Mouse (Mus musculus) MEL (cell line): ENCODE results near the gene Fam78b. TPM values are rescaled to one million over a fixed set of nuclear protein-coding genes. Genes with fewer than 3 reads are reported as not detected.

Source experiments
- DNase-seq: peaks from one replicate; pipeline ENCODE4 v3.0.0; 2011; ENCODE audit warnings: low read depth, low spot score
- H3K27ac ChIP-seq: 2 replicates; pipeline ENCODE4 v1.5.1; 2012; ENCODE audit warnings: low read depth, mild to moderate bottlenecking, control low read depth, low read length, moderate library complexity; ENCODE audit not compliant: control insufficient read depth
- H3K27me3 ChIP-seq, 2 experiments: fragments of 150-350 bp in 1 of 2; sonication (generic) in 1 of 2; 2 replicates each; pipeline ENCODE4 v1.6.1; 2012; ENCODE audit warnings: low read length in 2 of 2, mild to moderate bottlenecking in 2 of 2, improper control_type of control experiment in 1 of 2, moderate library complexity in 1 of 2; ENCODE audit not compliant: insufficient read depth in 2 of 2, control insufficient read depth in 1 of 2
- H3K36me3 ChIP-seq, 2 experiments: 2 replicates each; pipeline ENCODE4 v1.6.1; 2012 to 2014; ENCODE audit warnings: low read length in 2 of 2, improper control_type of control experiment in 1 of 2, inconsistent platforms in 1 of 2, mild to moderate bottlenecking in 1 of 2; ENCODE audit not compliant: insufficient read depth in 2 of 2, control insufficient read depth in 1 of 2
- H3K4me1 ChIP-seq, 2 experiments: fragments of 150-350 bp in 1 of 2; sonication (generic) in 1 of 2; 2 replicates each; pipeline ENCODE4 v1.6.1; 2012; ENCODE audit warnings: low read length in 2 of 2, improper control_type of control experiment in 1 of 2, mild to moderate bottlenecking in 1 of 2; ENCODE audit not compliant: insufficient read depth in 2 of 2, control insufficient read depth in 1 of 2
- H3K4me3 ChIP-seq, 2 experiments: fragments of 150-350 bp in 1 of 2; sonication (generic) in 1 of 2; 2 replicates each; pipeline ENCODE4 v1.5.1; 2012; ENCODE audit warnings: low read depth in 2 of 2, low read length in 2 of 2, mild to moderate bottlenecking in 2 of 2, moderate library complexity in 2 of 2, control low read depth in 1 of 2, improper control_type of control experiment in 1 of 2; ENCODE audit not compliant: control insufficient read depth in 1 of 2, insufficient read depth in 1 of 2
- H3K79me2 ChIP-seq: 2 replicates; pipeline ENCODE4 v1.6.1; 2012; ENCODE audit warnings: mild to moderate bottlenecking, low read length, moderate library complexity; ENCODE audit not compliant: control insufficient read depth, poor library complexity, insufficient read depth
- H3K9ac ChIP-seq: 2 replicates; pipeline ENCODE4 v1.6.1; 2012; ENCODE audit warnings: low read depth, mild to moderate bottlenecking, control low read depth, low read length, moderate library complexity; ENCODE audit not compliant: control insufficient read depth, poor library complexity, severe bottlenecking
- H3K9me3 ChIP-seq: fragments of 150-350 bp; sonication (generic); replicated peaks from 2 replicates; pipeline ENCODE4 v1.6.1; 2012; ENCODE audit warnings: mild to moderate bottlenecking, low read length, improper control_type of control experiment, moderate library complexity; ENCODE audit not compliant: insufficient read depth
- BHLHE40 ChIP-seq: IDR thresholded peaks from 2 replicates; pipeline ENCODE4 v1.6.1; 2012; ENCODE audit warnings: low read depth, mild to moderate bottlenecking, inconsistent platforms, low read length, improper control_type of control experiment, borderline replicate concordance
- CHD1 ChIP-seq: IDR thresholded peaks from 2 replicates; pipeline ENCODE4 v1.6.1; 2012; ENCODE audit warnings: low read depth, mild to moderate bottlenecking, inconsistent platforms, low read length, improper control_type of control experiment
- CHD2 ChIP-seq: IDR thresholded peaks from 2 replicates; pipeline ENCODE4 v1.6.1; 2011; ENCODE audit warnings: low read length, improper control_type of control experiment
- ELF1 ChIP-seq: IDR thresholded peaks from 2 replicates; pipeline ENCODE4 v1.6.1; 2014; ENCODE audit warnings: low read depth, mild to moderate bottlenecking, inconsistent platforms, low read length, improper control_type of control experiment, moderate library complexity
- ETS1 ChIP-seq: IDR thresholded peaks from 2 replicates; pipeline ENCODE4 v1.6.1; 2012; ENCODE audit warnings: low read depth, mild to moderate bottlenecking, inconsistent platforms, low read length, improper control_type of control experiment, moderate library complexity
- GATA1 ChIP-seq: IDR thresholded peaks from 2 replicates; pipeline ENCODE4 v1.6.1; 2011; ENCODE audit warnings: low read depth, low read length, improper control_type of control experiment
- JUND ChIP-seq: IDR thresholded peaks from 2 replicates; pipeline ENCODE4 v1.6.1; 2011; ENCODE audit warnings: low read depth, mild to moderate bottlenecking, improper control_type of control experiment, low read length
- MAX ChIP-seq: IDR thresholded peaks from 2 replicates; pipeline ENCODE4 v1.6.1; 2011; ENCODE audit warnings: low read length, improper control_type of control experiment
- MEF2A ChIP-seq: IDR thresholded peaks from 2 replicates; pipeline ENCODE4 v1.6.1; 2014; ENCODE audit warnings: low read depth, mild to moderate bottlenecking, inconsistent platforms, low read length, improper control_type of control experiment; ENCODE audit not compliant: poor library complexity, insufficient replicate concordance, severe bottlenecking; ENCODE audit errors: extremely low read depth
- NELFE ChIP-seq: IDR thresholded peaks from 2 replicates; pipeline ENCODE4 v1.6.1; 2011; ENCODE audit warnings: low read depth, low read length, improper control_type of control experiment
- NRF1 ChIP-seq: IDR thresholded peaks from 2 replicates; pipeline ENCODE4 v1.6.1; 2014; ENCODE audit warnings: low read depth, mild to moderate bottlenecking, inconsistent platforms, low read length, improper control_type of control experiment, moderate library complexity; ENCODE audit not compliant: poor library complexity, insufficient read depth, severe bottlenecking
- POLR2A ChIP-seq, 2 experiments: IDR thresholded peaks; 2 replicates each; pipeline ENCODE4 v1.6.1; 2011 to 2012; ENCODE audit warnings: low read length in 2 of 2, mild to moderate bottlenecking in 2 of 2, control low read depth in 1 of 2, improper control_type of control experiment in 1 of 2, low read depth in 1 of 2, moderate library complexity in 1 of 2; ENCODE audit not compliant: control insufficient read depth in 1 of 2, insufficient read depth in 1 of 2, poor library complexity in 1 of 2
- POLR2AphosphoS2 ChIP-seq: IDR thresholded peaks from 2 replicates; pipeline ENCODE4 v1.6.1; 2011; ENCODE audit warnings: low read length, improper control_type of control experiment
- POLR2AphosphoS5 ChIP-seq: IDR thresholded peaks from 2 replicates; pipeline ENCODE4 v1.6.1; 2012; ENCODE audit warnings: low read depth, borderline replicate concordance, mild to moderate bottlenecking, inconsistent platforms, low read length, moderate library complexity, mixed read lengths
- RCOR1 ChIP-seq: IDR thresholded peaks from 2 replicates; pipeline ENCODE4 v1.6.1; 2012; ENCODE audit warnings: low read depth, mild to moderate bottlenecking, inconsistent platforms, low read length, improper control_type of control experiment
- SIN3A ChIP-seq: IDR thresholded peaks from 2 replicates; pipeline ENCODE4 v1.6.1; 2012; ENCODE audit warnings: low read length, improper control_type of control experiment, inconsistent platforms
- SMC3 ChIP-seq: IDR thresholded peaks from 2 replicates; pipeline ENCODE4 v1.6.1; 2011; ENCODE audit warnings: low read depth, low read length, improper control_type of control experiment
- TAL1 ChIP-seq: IDR thresholded peaks from 2 replicates; pipeline ENCODE4 v1.6.1; 2012; ENCODE audit warnings: mild to moderate bottlenecking, inconsistent platforms, low read length, moderate library complexity, mixed read lengths
- TBP ChIP-seq: IDR thresholded peaks from 2 replicates; pipeline ENCODE4 v1.8.0; 2011; ENCODE audit warnings: low read depth, low read length, improper control_type of control experiment
- TCF12 ChIP-seq: IDR thresholded peaks from 2 replicates; pipeline ENCODE4 v1.6.1; 2014; ENCODE audit warnings: low read depth, mild to moderate bottlenecking, inconsistent platforms, low read length, improper control_type of control experiment, moderate library complexity
- UBTF ChIP-seq: IDR thresholded peaks from 2 replicates; pipeline ENCODE4 v1.6.1; 2012; ENCODE audit warnings: low read depth, mild to moderate bottlenecking, inconsistent platforms, low read length, improper control_type of control experiment, moderate library complexity, borderline replicate concordance; ENCODE audit not compliant: insufficient read depth
- USF2 ChIP-seq, 2 experiments: IDR thresholded peaks; 2 replicates each; pipeline ENCODE4 v1.6.1; 2011 to 2012; ENCODE audit warnings: improper control_type of control experiment in 2 of 2, low read length in 2 of 2, borderline replicate concordance in 1 of 2, inconsistent platforms in 1 of 2, low read depth in 1 of 2, mild to moderate bottlenecking in 1 of 2; ENCODE audit not compliant: insufficient read depth in 1 of 2
- ZC3H11A ChIP-seq: IDR thresholded peaks from 2 replicates; pipeline ENCODE4 v1.6.1; 2012; ENCODE audit warnings: low read depth, mild to moderate bottlenecking, inconsistent platforms, low read length, improper control_type of control experiment
- ZMIZ1 ChIP-seq: IDR thresholded peaks from 2 replicates; pipeline ENCODE4 v1.6.1; 2012; ENCODE audit warnings: low read depth, mild to moderate bottlenecking, inconsistent platforms, low read length, improper control_type of control experiment, moderate library complexity
- polyA plus RNA-seq, 2 experiments: library from polyadenylated mRNA; stranded (reverse) in 1 of 2; unstranded in 1 of 2; fragments of >175 nt in 1 of 2; fragments of >200 nt in 1 of 2; gene quantifications; 2 replicates each; pipeline versions ENCODE4 v1.2.1 to v1.2.4; 2012; ENCODE audit warnings: low replicate concordance in 2 of 2, low read depth in 1 of 2; ENCODE audit not compliant: insufficient read length in 2 of 2, insufficient read depth in 1 of 2, missing spikeins in 1 of 2
- total RNA-seq: library from RNA; depleted of rRNA; stranded (reverse); fragments of 300-350 nt; gene quantifications from 2 replicates; pipeline ENCODE4 v1.2.3, GENCODE M21; 2012

Gene Fam78b
- total and polyA plus RNA-seq, 3 experiments, result not detected

DNA sequence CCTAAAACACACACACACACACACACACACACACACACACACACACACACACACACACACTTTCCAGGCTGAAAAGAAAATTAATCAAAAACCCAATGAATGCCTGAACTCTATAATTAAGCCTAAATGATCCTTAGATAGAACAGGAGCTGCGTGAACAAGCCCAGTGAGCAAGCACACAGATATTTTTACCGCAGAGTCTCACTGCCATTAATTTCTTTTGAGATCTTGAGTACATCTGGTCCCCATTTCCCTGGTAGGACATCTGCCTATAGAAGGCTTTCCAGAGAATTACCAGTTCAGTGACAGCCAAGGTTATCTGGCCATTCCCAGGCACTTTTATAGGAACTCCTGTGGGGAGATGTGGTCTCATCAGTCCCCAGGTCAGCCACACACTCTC is 82.0 kb downstream of the Fam78b start:
- no peaks in the 10 kb centered on the region for H3K27me3 ChIP-seq
- no peaks in the 10 kb centered on the region for H3K4me1 ChIP-seq
- no peaks in the 10 kb centered on the region for H3K36me3 ChIP-seq
- no peaks in the 10 kb centered on the region for H3K79me2 ChIP-seq
- H3K9ac ChIP-seq, result no peak overlapping the region
- H3K9me3 ChIP-seq, result no peaks in the 10 kb centered on the region
- TF ChIP-seq ELF1, result no peak
- no peak overlapping the region for H3K4me3 ChIP-seq
- no peak overlapping the region for H3K27ac ChIP-seq
- no peak for DNase-seq

DNA sequence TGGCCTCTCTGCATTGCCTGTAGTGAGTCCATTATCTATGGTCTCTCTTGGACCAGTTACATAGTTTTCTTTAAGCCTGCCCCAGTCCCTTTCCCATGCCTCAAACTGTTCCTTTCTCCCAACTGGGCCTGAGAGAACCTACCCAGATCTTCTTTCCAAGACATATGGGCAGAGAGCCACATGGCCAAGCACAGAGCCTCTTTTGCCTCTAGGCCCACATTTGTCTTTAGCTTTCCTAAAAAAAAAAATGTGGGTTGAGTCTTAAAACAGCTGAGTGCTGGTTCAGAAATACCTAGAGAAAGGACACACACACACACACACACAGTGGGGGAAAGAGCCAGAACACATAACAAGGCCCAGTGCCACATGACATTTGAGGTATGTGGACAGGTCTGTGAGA is 83.1 kb downstream of the Fam78b start:
- Histone ChIP-seq H3K27ac (no peak overlapping the region), H3K4me3 (no peak overlapping the region), H3K27me3 (no peaks in the 10 kb centered on the region), H3K9ac (no peak overlapping the region), H3K36me3 (no peaks in the 10 kb centered on the region), H3K79me2 (no peaks in the 10 kb centered on the region), H3K4me1 (no peaks in the 10 kb centered on the region), H3K9me3 (no peaks in the 10 kb centered on the region)
- DNase-seq, result no peak
- no peak for TF ChIP-seq ZC3H11A
- no peak for TF ChIP-seq TAL1
- TF ChIP-seq NRF1, result no peak
- no peak for TF ChIP-seq CHD2
- no peak for TF ChIP-seq POLR2A (IDR thresholded peaks at IDR 0.05; ENCODE audit: control insufficient read depth in 1 of 2, insufficient read depth in 1 of 2, low read depth in 1 of 2, low read length in 2 of 2, poor library complexity in 1 of 2)
- no peak for TF ChIP-seq BHLHE40
- TF ChIP-seq JUND, result no peak
- no peak for TF ChIP-seq GATA1
- no peak for TF ChIP-seq TBP
- no peak for TF ChIP-seq NELFE
- no peak for TF ChIP-seq RCOR1

DNA sequence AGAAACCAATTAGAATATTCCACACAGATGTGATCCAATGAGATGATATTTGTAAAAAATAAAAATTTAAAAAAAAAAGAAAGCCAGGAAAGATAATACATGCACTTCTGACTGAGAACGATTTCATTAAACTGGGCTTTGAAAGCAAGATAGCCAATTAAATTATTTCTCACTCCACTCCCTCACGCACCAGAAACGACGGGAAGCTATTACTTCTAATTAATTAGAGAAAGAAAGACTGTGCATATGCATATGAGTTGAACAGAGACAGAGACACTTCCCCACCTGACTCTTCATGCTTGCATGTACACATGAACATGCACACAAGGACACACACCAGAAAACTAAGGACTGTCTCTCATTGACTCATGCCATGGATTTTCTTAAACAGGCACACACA is 84.2 kb downstream of the Fam78b start:
- H3K9ac ChIP-seq, result no peak overlapping the region
- H3K27me3 ChIP-seq, result no peaks in the 10 kb centered on the region
- H3K36me3 ChIP-seq, result no peaks in the 10 kb centered on the region
- H3K4me3 ChIP-seq, result no peak overlapping the region
- no peaks in the 10 kb centered on the region for H3K9me3 ChIP-seq
- no peak for DNase-seq
- H3K27ac ChIP-seq, result no peak overlapping the region
- H3K79me2 ChIP-seq, result no peaks in the 10 kb centered on the region
- no peaks in the 10 kb centered on the region for H3K4me1 ChIP-seq
- no peak for TF ChIP-seq ZMIZ1
- no peak for TF ChIP-seq MEF2A
- TF ChIP-seq UBTF, result no peak
- TF ChIP-seq POLR2AphosphoS5, result no peak
- TF ChIP-seq JUND, result no peak
- TF ChIP-seq SMC3, result no peak
- no peak for TF ChIP-seq RCOR1
- TF ChIP-seq ETS1, result no peak
- no peak for TF ChIP-seq TCF12
- TF ChIP-seq ZC3H11A, result no peak
- no peak for TF ChIP-seq MAX
- TF ChIP-seq TBP, result no peak
- no peak for TF ChIP-seq USF2 (IDR thresholded peaks at IDR 0.05; ENCODE audit: borderline replicate concordance in 1 of 2, insufficient read depth in 1 of 2, low read depth in 1 of 2, low read length in 2 of 2)
- TF ChIP-seq GATA1, result no peak
- no peak for TF ChIP-seq NRF1
- TF ChIP-seq POLR2AphosphoS2, result no peak
- no peak for TF ChIP-seq SIN3A
- TF ChIP-seq TAL1, result no peak
- TF ChIP-seq CHD1, result no peak
- TF ChIP-seq, all 39 proteins: peak for 0
